Mouse (Mus musculus): ENCODE results near the gene Slc13a4.

The Slc13a4 gene

GRCm38 (mm10) chr6:35308037-35308436 is at the start of gene Slc13a4:
TSS of gene Slc13a4 (minus strand) at chr6:35308131.
- no peak for DNase-seq (ENCODE audit: low spot score in 2 of 2)

GRCm38 (mm10) chr6:35355320-35355719 is 47.4 kb upstream of the Slc13a4 start:
- DNase-seq (ENCODE audit: low spot score in 2 of 2): no peak

GRCm38 (mm10) chr6:35354622-35354998 is 46.7 kb upstream of the Slc13a4 start:
- peak in 1 of 2 experiments; percentile 21 for DNase-seq (ENCODE audit: low spot score in 2 of 2)

DNA sequence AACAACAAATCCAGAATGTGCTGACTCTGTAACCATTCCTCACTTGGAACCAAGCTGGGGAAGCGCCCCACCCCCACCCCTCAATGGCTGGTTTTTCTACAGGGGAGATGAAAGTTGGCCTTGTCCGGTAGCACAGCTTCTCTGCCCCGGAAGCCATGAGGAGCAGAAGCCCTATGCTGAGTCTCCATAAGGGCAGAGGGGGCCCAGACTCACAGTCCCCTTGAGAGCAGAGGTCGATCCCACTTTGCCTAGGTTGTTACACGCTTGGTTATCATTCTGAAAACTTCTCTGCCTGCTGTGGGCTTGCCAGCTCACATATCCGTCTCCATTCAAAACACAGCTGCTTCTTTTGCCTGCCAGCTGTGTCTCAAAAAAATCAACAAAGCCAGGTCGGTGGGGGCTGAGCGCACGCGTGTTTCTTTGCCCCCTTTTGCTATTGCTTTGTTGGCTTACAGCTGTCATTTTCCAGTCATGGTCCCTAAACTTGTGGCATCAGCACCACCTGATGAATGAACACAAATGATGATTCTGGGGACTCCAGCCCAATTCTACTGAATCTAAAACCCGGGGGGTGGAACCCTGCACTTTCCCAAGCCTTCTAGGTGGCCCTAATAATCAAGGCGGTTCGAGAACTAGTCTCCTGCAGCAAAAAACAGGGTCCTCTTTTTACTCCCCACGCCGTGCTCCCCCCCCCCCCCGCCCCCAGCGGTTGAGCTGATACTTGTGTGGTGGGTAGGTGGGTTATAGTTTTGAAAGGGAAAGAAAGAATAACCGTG is 46.1 kb upstream of the Slc13a4 start:
- no peak for DNase-seq (ENCODE audit: low spot score in 2 of 2)

DNA sequence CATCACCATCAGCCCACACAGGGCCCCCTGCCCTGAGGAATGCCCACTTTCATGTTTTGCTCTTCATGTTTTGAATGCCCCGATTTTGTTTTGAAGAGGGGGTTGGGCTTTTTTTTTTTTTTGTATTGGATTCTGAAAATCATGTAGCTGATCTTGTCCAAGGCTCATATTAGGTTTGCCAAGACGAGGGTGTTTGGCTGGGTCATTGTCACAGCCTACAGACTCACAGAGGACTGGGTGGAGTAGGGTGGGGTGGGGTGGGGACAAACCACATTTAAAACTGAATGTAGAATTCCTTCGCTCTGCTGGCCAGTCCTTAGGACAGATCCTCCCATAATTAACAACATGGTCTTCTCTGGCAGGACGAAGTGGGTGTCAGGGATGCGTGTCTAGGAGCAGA is 45.5 kb upstream of the Slc13a4 start:
- DNase-seq (ENCODE audit: low spot score in 2 of 2): no peak

GRCm38 (mm10) chr6:35352867-35353266 is 44.9 kb upstream of the Slc13a4 start:
- DNase-seq (ENCODE audit: low spot score in 2 of 2): no peak

GRCm38 (mm10) chr6:35351826-35352225 is 43.9 kb upstream of the Slc13a4 start:
- no peak for DNase-seq (ENCODE audit: low spot score in 2 of 2)

DNA sequence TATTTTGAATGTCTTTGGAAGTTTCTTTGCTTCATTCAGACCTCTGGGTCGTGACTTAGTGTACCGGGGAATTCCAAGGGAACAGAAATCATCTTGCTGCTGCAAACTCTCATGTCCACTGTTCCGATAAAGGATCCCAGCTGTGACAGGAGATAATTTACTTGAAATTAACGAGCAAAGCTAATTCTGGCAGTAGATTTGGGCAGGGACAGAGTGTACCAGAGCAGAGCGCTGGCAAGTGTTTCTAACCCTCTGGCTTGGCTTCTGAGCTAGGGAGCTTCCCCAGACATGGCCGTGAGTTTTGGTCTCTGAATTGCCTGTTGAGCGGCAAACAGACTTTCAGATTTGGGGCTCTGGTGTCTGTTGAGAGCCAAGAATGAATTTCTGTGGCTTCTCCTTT is 41.9 kb upstream of the Slc13a4 start:
- no peak for DNase-seq (ENCODE audit: low spot score in 2 of 2)

DNA sequence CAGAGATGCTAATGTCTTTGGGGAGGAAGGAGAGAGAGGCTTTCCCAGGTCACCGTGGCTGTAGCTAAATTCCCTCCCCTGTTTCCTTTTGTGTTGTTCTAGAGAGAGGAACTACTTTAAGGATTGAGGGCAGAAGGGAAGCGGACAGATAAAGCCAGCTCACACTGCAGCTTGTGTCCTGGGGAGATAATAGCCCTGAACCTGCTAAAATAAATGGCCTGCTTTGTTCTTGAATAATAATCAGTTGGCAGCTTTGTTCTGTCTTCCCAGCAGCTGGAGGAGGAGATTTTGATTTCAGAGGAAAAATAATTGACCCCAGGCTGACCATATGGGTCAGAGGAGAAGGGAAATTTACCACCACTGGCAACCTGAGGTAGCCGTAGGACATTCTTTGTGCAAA is 30.7 kb upstream of the Slc13a4 start:
- DNase-seq (ENCODE audit: low spot score in 2 of 2): no peak

- DNase-seq (ENCODE audit: low spot score in 2 of 2): no peak
These were observed 29.9 kb upstream of the Slc13a4 start for GRCm38 (mm10) chr6:35337836-35338235.

DNA sequence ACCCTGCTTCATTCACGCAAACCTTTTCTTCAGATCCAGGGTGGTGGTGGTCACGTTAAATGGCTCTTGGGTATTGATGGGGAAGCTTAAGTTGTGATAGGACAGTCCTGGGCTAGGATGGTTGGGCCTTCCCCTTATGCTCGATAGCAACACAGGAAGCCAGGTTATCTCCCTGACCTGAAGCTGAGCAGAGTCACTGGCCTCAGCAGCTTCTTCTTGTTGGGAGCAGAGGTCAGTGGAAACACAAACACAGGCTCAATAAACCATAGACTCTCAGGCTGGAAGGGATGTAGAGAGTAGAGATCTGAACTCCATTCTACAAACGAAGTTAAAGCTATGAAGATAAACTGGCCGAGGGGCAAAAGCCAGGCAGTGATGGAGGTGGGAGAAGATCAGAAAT is 27.5 kb upstream of the Slc13a4 start:
- no peak for DNase-seq (ENCODE audit: low spot score in 2 of 2)

- DNase-seq (ENCODE audit: low spot score in 2 of 2): no peak
These were observed 26.3 kb upstream of the Slc13a4 start for GRCm38 (mm10) chr6:35334278-35334677.

- DNase-seq (ENCODE audit: low spot score in 2 of 2): no peak
These were observed 25.7 kb upstream of the Slc13a4 start for GRCm38 (mm10) chr6:35333632-35334031.

DNA sequence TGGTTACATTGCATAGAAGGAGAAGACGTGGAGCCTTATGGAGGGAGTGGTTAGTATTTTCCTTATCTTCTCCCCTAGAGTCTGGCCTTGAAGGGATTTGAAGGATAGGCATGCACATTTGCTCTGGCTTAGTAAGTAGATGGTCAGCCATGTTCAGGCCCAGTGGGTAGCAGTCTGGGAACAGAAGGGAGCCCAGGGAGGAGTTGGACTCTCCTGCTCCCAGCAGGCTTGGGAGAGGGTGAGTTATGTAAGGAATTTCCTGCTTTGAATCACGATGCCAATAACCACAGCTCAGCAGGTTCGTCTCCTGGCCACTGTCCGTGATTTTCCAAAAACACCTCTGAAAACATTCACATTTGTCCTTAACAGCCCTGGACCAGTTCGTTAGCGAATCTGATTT is 22.9 kb upstream of the Slc13a4 start:
- no peak for DNase-seq (ENCODE audit: low spot score in 2 of 2)

GRCm38 (mm10) chr6:35329956-35330355 is 22.0 kb upstream of the Slc13a4 start:
- DNase-seq (ENCODE audit: low spot score in 2 of 2): no peak

DNA sequence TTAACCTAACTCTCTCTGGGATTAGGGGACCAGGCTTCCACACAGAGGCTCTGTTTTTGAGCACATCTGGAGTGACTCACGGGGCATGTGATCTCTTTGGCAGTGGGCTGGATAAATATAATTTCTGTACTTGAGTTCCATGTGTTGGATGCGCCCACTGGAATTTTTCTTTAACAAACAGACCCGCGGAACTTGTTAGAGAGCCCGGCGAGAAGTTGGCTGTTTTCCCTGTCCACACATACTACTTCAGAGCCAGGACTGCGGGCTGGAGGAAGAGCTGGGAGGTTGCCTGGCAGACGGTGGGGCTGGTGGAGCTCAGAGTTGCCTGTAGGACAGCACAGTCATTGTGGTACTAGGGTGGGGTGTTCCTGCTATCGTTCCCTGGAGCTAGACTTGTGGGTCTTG is 18.2 kb upstream of the Slc13a4 start, which contains the start of gene Fam180a:
Gene Fam180a (minus strand): TSS at position 31 of the 405 bp plus-strand sequence.
- peak; percentile 38 to 43 for DNase-seq (ENCODE audit: low spot score in 2 of 2)

DNA sequence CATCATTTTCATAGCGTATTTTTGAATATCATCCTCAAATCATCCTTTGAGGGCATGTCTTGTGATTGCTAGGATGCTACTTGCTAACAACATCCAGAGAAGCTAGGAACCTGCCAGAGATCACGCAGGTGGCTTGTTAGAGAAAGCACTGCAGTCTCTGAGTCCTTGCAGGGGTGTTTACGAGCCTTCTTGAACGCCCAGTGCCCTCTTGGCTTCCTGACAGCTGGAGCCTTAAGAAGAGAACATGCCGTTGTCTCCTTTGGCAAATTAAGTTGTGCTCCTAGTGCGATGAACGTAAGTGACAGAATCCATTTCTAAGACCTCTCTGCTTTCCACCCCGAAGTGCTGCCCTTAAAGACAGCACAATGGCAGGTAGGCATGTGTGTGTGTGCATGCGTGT is 16.4 kb upstream of the Slc13a4 start:
- DNase-seq (ENCODE audit: low spot score in 2 of 2): no peak

GRCm38 (mm10) chr6:35323046-35323445 is 15.1 kb upstream of the Slc13a4 start:
- no peak for DNase-seq (ENCODE audit: low spot score in 2 of 2)

DNA sequence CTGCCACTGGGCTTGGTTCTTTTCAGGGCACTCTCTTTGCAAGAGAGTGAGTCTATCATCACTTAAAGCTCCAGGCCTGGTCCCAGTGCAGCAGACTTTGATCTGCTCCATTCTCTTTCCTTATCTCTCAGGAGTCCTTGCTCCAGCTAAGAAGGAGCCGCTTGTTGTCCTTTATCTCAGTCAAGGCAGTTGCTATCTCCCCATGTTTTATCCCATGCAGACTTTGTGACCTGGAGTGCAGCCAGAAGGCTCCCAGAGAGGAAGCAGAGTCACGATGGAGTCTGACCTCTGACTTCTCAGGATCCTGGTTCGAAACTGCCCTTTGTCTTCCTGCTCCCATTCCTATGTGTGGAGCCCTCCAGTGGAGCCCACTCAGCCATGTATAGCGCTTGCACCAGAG is 13.2 kb upstream of the Slc13a4 start:
- no peak for DNase-seq (ENCODE audit: low spot score in 2 of 2)

DNA sequence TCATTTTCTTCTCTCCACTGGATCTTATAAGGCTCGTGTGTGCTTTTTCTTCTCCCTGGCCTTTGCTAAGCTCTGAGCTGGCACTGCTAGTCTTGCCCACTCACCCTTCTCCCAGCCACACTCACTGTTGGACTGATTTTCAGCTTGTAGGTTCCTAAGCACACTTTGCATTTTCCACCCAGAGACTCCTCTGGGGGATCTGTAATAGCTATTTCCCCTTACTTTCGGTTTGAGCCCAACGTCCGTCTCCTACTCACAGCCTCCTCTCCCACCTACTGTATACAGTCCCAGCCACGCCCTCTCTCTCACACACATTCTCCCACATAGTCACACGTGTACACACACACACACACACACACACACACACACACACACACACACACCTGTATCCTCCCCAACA is 11.9 kb upstream of the Slc13a4 start:
- no peak for DNase-seq (ENCODE audit: low spot score in 2 of 2)

DNA sequence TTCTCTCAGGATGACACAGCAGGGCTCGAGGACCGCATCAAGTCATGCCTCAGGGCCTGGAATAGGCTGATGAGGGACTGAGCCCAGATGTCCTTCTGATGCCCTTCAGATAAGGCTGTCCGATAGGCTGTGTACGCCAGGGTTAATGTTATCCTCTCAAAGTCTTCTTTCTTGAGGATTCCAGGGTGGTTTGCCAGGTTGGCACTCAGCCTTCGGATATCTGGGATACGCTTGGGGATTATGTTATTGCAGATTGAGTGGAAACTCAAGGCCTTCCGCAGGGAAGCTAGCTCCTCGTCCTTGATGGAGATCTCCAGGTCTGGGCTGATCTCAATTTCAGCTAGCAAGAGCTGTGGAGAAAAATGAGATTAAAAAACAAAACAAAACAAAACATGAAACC is 5.6 kb upstream of the Slc13a4 start:
- DNase-seq (ENCODE audit: low spot score in 2 of 2): no peak

- no peak for DNase-seq (ENCODE audit: low spot score in 2 of 2)
These were observed 1.5 kb upstream of the Slc13a4 start for GRCm38 (mm10) chr6:35309406-35309805.

- DNase-seq (ENCODE audit: low spot score in 2 of 2): no peak
These were observed 795 bp downstream of the Slc13a4 start for GRCm38 (mm10) chr6:35307136-35307535.

DNA sequence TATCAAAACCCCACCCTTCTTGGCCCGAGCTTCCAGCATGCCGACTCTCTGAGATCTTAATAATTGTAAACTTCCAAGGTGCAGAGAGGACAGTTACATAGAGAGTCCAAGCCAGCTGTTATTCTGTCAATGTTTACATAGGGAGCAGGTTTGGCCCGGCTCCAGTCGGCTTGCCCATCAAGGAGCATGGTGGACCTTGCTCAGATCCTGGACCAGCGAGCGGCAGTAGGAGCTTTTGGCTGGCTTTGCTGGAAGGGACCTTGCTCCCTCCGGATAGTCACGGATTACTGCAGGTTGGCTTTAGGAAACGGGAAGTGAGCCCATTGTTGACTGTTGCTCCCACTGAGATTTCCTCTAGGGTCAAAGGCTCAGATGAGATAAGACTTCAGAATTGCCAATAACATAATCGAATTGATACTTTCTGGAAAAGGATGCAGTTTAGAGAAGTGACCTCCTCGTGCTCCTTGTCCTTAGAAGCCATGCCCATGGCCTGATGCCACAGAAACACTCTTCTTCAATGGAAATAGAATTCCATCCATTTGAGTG is 4.5 kb downstream of the Slc13a4 start:
- DNase-seq (ENCODE audit: low spot score in 2 of 2): no peak
